Mouse (Mus musculus): ENCODE data around the gene Apol8.
"Not testable (repeated sequence)": the region's sequence is repeated elsewhere in the genome, so short reads cannot be mapped to it uniquely, and the experiment has no call there.

Apol8 gene

GRCm38 (mm10) chr15:77731605-77732004 lies 25.2 kb downstream of the Apol8 start:
- H3K27me3 ChIP-seq (ENCODE audit: insufficient read depth, low read length): no peaks in the 10 kb centered on the region
- no peaks in the 10 kb centered on the region for H3K36me3 ChIP-seq (ENCODE audit: insufficient read depth, low read length)
- H3K4me3 ChIP-seq (replicated peaks; ENCODE audit: low read length): no peak overlapping the region
- no peaks in the 10 kb centered on the region for H3K9me3 ChIP-seq (ENCODE audit: low read length)
- no peak for TF ChIP-seq CTCF (conservative IDR thresholded peaks at IDR 0.05; ENCODE audit: low read length)
- TF ChIP-seq NANOG (IDR thresholded peaks at IDR 0.05; ENCODE audit: borderline replicate concordance, low read length): no peak
- TF ChIP-seq POU5F1 (IDR thresholded peaks at IDR 0.05; ENCODE audit: borderline replicate concordance, low read length): no peak
- no peaks in the 10 kb centered on the region for H3K4me1 ChIP-seq (replicated peaks; ENCODE audit: low read depth, low read length)

GRCm38 (mm10) chr15:77728739-77729138 lies 28.1 kb downstream of the Apol8 start, which contains the start of gene Apol9b:
Apol9b (plus strand) TSS chr15:77729039.
- not testable (repeated sequence) for H3K27me3 ChIP-seq (ENCODE audit: insufficient read depth, low read length); H3K4me3 ChIP-seq (replicated peaks; ENCODE audit: low read length); H3K9me3 ChIP-seq (ENCODE audit: low read length); H3K36me3 ChIP-seq (ENCODE audit: insufficient read depth, low read length); H3K4me1 ChIP-seq (replicated peaks; ENCODE audit: low read depth, low read length)

- not testable (repeated sequence) for H3K4me3 ChIP-seq (replicated peaks; ENCODE audit: low read length); H3K4me1 ChIP-seq (replicated peaks; ENCODE audit: low read depth, low read length)
Observed at GRCm38 (mm10) chr15:77727745-77728144, 29.1 kb downstream of the Apol8 start.

GRCm38 (mm10) chr15:77727139-77727538 lies 29.7 kb downstream of the Apol8 start:
- H3K4me3 ChIP-seq (replicated peaks; ENCODE audit: low read length); H3K36me3 ChIP-seq (ENCODE audit: insufficient read depth, low read length); H3K9me3 ChIP-seq (ENCODE audit: low read length); H3K27me3 ChIP-seq (ENCODE audit: insufficient read depth, low read length); H3K4me1 ChIP-seq (replicated peaks; ENCODE audit: low read depth, low read length): not testable (repeated sequence)
- TF ChIP-seq CTCF (conservative IDR thresholded peaks at IDR 0.05; ENCODE audit: low read length): peak; percentile 28; the same call in 1 of the 2 replicates

More at GRCm38 (mm10) chr15:77727745-77728144, 29.1 kb downstream of the Apol8 start:
- H3K36me3 ChIP-seq (ENCODE audit: insufficient read depth, low read length); H3K27me3 ChIP-seq (ENCODE audit: insufficient read depth, low read length); H3K9me3 ChIP-seq (ENCODE audit: low read length): not testable (repeated sequence)

GRCm38 (mm10) chr15:77725393-77726020 lies 31.3 kb downstream of the Apol8 start:
- not testable (repeated sequence) for H3K27me3 ChIP-seq (ENCODE audit: insufficient read depth, low read length); H3K36me3 ChIP-seq (ENCODE audit: insufficient read depth, low read length); H3K4me3 ChIP-seq (replicated peaks; ENCODE audit: low read length); H3K4me1 ChIP-seq (replicated peaks; ENCODE audit: low read depth, low read length); H3K9me3 ChIP-seq (ENCODE audit: low read length)

GRCm38 (mm10) chr15:77724208-77724911 lies 32.4 kb downstream of the Apol8 start:
- H3K4me1 ChIP-seq (replicated peaks; ENCODE audit: low read depth, low read length): not testable (repeated sequence)

GRCm38 (mm10) chr15:77721509-77721908 lies 35.3 kb downstream of the Apol8 start:
- H3K36me3 ChIP-seq (ENCODE audit: insufficient read depth, low read length); H3K9me3 ChIP-seq (ENCODE audit: low read length); H3K4me3 ChIP-seq (replicated peaks; ENCODE audit: low read length); H3K27me3 ChIP-seq (ENCODE audit: insufficient read depth, low read length); H3K4me1 ChIP-seq (replicated peaks; ENCODE audit: low read depth, low read length): not testable (repeated sequence)

More at GRCm38 (mm10) chr15:77724208-77724911, 32.4 kb downstream of the Apol8 start:
- H3K27me3 ChIP-seq (ENCODE audit: insufficient read depth, low read length); H3K9me3 ChIP-seq (ENCODE audit: low read length); H3K4me3 ChIP-seq (replicated peaks; ENCODE audit: low read length); H3K36me3 ChIP-seq (ENCODE audit: insufficient read depth, low read length): not testable (repeated sequence)

GRCm38 (mm10) chr15:77718240-77718639 lies 38.6 kb downstream of the Apol8 start:
- not testable (repeated sequence) for H3K9me3 ChIP-seq (ENCODE audit: low read length); H3K36me3 ChIP-seq (ENCODE audit: insufficient read depth, low read length); H3K27me3 ChIP-seq (ENCODE audit: insufficient read depth, low read length); H3K4me1 ChIP-seq (replicated peaks; ENCODE audit: low read depth, low read length); H3K4me3 ChIP-seq (replicated peaks; ENCODE audit: low read length)

GRCm38 (mm10) chr15:77708936-77709335 lies 47.9 kb downstream of the Apol8 start:
- H3K9me3 ChIP-seq (ENCODE audit: low read length): peaks cover 14% of the 10 kb centered on the region
- H3K27me3 ChIP-seq (ENCODE audit: insufficient read depth, low read length); H3K4me1 ChIP-seq (replicated peaks; ENCODE audit: low read depth, low read length); H3K36me3 ChIP-seq (ENCODE audit: insufficient read depth, low read length); H3K4me3 ChIP-seq (replicated peaks; ENCODE audit: low read length): not testable (repeated sequence)

GRCm38 (mm10) chr15:77705306-77705705 lies 51.5 kb downstream of the Apol8 start:
- H3K9me3 ChIP-seq (ENCODE audit: low read length): peaks cover 14% of the 10 kb centered on the region
- not testable (repeated sequence) for H3K27me3 ChIP-seq (ENCODE audit: insufficient read depth, low read length); H3K36me3 ChIP-seq (ENCODE audit: insufficient read depth, low read length); H3K4me1 ChIP-seq (replicated peaks; ENCODE audit: low read depth, low read length); H3K4me3 ChIP-seq (replicated peaks; ENCODE audit: low read length)

GRCm38 (mm10) chr15:77698656-77699055 lies 58.1 kb downstream of the Apol8 start, which contains the start of gene Apol7e:
Apol7e (plus strand) TSS chr15:77698857.
- not testable (repeated sequence) for H3K27me3 ChIP-seq (ENCODE audit: insufficient read depth, low read length); H3K36me3 ChIP-seq (ENCODE audit: insufficient read depth, low read length); H3K4me3 ChIP-seq (replicated peaks; ENCODE audit: low read length); H3K9me3 ChIP-seq (ENCODE audit: low read length); H3K4me1 ChIP-seq (replicated peaks; ENCODE audit: low read depth, low read length)
